Mouse (Mus musculus): ENCODE measurements at regions not wholly inside any gene's neighbourhood (a gene's known extent, or its start where the extent isn't known, plus 50 kb on each side); places are given as distances from the start of the nearest gene placed in this dataset.
"Not testable (repeated sequence)": the region's sequence is repeated elsewhere in the genome, so short reads cannot be mapped to it uniquely, and the experiment has no call there.

- no peak overlapping the region for H3K4me2 ChIP-seq (ENCODE audit: low read depth, low read length)
- WGBS = 36% methylated on average over 5 of the region's 5 CpGs
- no peaks in the 10 kb centered on the region for H3K27me3 ChIP-seq (replicated peaks; ENCODE audit: control insufficient read depth, insufficient read depth, low read length)
- no peak overlapping the region for H3K27ac ChIP-seq (ENCODE audit: low read length)
- H3K9ac ChIP-seq (ENCODE audit: low read depth, low read length) = no peak overlapping the region
- no peaks in the 10 kb centered on the region for H3K4me1 ChIP-seq (ENCODE audit: control insufficient read depth, insufficient read depth, low read length)
- H3K36me3 ChIP-seq (ENCODE audit: control insufficient read depth, insufficient read depth, low read length) = no peaks in the 10 kb centered on the region
- no peaks in the 10 kb centered on the region for H3K9me3 ChIP-seq (ENCODE audit: control insufficient read depth, low read length)
- no peak for ATAC-seq
- H3K4me3 ChIP-seq (ENCODE audit: low read length) = no peak overlapping the region
Measured at GRCm38 (mm10) chr14:104145395-104145794, 301.2 kb upstream of the Ednrb start.

GRCm38 (mm10) chr14:104114986-104115951, 271.1 kb upstream of the Ednrb start:
- H3K9ac ChIP-seq (ENCODE audit: low read depth, low read length) = no peak overlapping the region
- H3K4me2 ChIP-seq (ENCODE audit: low read depth, low read length) = no peak overlapping the region
- H3K27me3 ChIP-seq (replicated peaks; ENCODE audit: control insufficient read depth, insufficient read depth, low read length) = no peaks in the 10 kb centered on the region
- no peak overlapping the region for H3K27ac ChIP-seq (ENCODE audit: low read length)
- no peak overlapping the region for H3K4me3 ChIP-seq (ENCODE audit: low read length)
- H3K36me3 ChIP-seq (ENCODE audit: control insufficient read depth, insufficient read depth, low read length) = no peaks in the 10 kb centered on the region
- no peaks in the 10 kb centered on the region for H3K4me1 ChIP-seq (ENCODE audit: control insufficient read depth, insufficient read depth, low read length)
- H3K9me3 ChIP-seq (ENCODE audit: control insufficient read depth, low read length) = no peaks in the 10 kb centered on the region
- 81% methylated on average over 14 of the region's 14 CpGs for WGBS
- no peak for ATAC-seq

DNA sequence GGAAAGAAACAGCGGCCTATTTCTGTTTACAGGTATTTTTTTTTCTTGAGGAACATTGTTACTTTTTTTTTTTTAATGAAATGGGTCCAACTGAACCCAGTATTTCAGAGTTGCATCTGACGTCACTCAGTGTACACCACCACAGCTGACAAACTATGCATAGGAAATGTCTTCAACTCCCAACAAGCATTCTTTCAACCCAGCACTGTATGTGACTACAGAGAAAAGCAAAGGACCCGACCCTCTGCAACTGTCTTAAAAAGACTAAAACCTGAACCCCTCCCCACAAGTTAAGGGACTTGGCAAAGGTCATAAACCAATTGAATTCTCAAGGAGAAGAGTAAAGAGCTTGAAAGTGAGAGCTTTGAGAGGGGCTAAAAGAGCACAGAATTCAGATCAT, 270.0 kb upstream of the Ednrb start:
- no peak for ATAC-seq
- no peaks in the 10 kb centered on the region for H3K4me1 ChIP-seq (ENCODE audit: control insufficient read depth, insufficient read depth, low read length)
- H3K27ac ChIP-seq (ENCODE audit: low read length) = no peak overlapping the region
- H3K4me3 ChIP-seq (ENCODE audit: low read length) = no peak overlapping the region
- WGBS = 77% methylated on average over 3 of the region's 3 CpGs
- no peaks in the 10 kb centered on the region for H3K36me3 ChIP-seq (ENCODE audit: control insufficient read depth, insufficient read depth, low read length)
- H3K4me2 ChIP-seq (ENCODE audit: low read depth, low read length) = no peak overlapping the region
- H3K27me3 ChIP-seq (replicated peaks; ENCODE audit: control insufficient read depth, insufficient read depth, low read length) = no peaks in the 10 kb centered on the region
- no peaks in the 10 kb centered on the region for H3K9me3 ChIP-seq (ENCODE audit: control insufficient read depth, low read length)
- no peak overlapping the region for H3K9ac ChIP-seq (ENCODE audit: low read depth, low read length)

- Histone ChIP-seq H3K4me2 (ENCODE audit: low read depth, low read length) (no peak overlapping the region), H3K4me1 (ENCODE audit: control insufficient read depth, insufficient read depth, low read length) (no peaks in the 10 kb centered on the region), H3K36me3 (ENCODE audit: control insufficient read depth, insufficient read depth, low read length) (no peaks in the 10 kb centered on the region), H3K4me3 (ENCODE audit: low read length) (no peak overlapping the region), H3K27me3 (replicated peaks; ENCODE audit: control insufficient read depth, insufficient read depth, low read length) (no peaks in the 10 kb centered on the region), H3K9me3 (ENCODE audit: control insufficient read depth, low read length) (no peaks in the 10 kb centered on the region), H3K27ac (ENCODE audit: low read length) (no peak overlapping the region), H3K9ac (ENCODE audit: low read depth, low read length) (no peak overlapping the region)
- ATAC-seq = no peak
- whole genome bisulfite sequencing = 81% methylated on average over 2 of the region's 2 CpGs
Measured at GRCm38 (mm10) chr14:104113448-104113847, 269.2 kb upstream of the Ednrb start.

GRCm38 (mm10) chr14:104086381-104086780, 242.2 kb upstream of the Ednrb start:
- no peaks in the 10 kb centered on the region for H3K27me3 ChIP-seq (replicated peaks; ENCODE audit: control insufficient read depth, insufficient read depth, low read length)
- H3K4me1 ChIP-seq (ENCODE audit: control insufficient read depth, insufficient read depth, low read length) = no peaks in the 10 kb centered on the region
- ATAC-seq = no peak
- no peaks in the 10 kb centered on the region for H3K36me3 ChIP-seq (ENCODE audit: control insufficient read depth, insufficient read depth, low read length)
- no peak overlapping the region for H3K4me2 ChIP-seq (ENCODE audit: low read depth, low read length)
- no peak overlapping the region for H3K27ac ChIP-seq (ENCODE audit: low read length)
- H3K9ac ChIP-seq (ENCODE audit: low read depth, low read length) = no peak overlapping the region
- no peaks in the 10 kb centered on the region for H3K9me3 ChIP-seq (ENCODE audit: control insufficient read depth, low read length)
- H3K4me3 ChIP-seq (ENCODE audit: low read length) = no peak overlapping the region
- 90% methylated on average over 2 of the region's 2 CpGs for WGBS

DNA sequence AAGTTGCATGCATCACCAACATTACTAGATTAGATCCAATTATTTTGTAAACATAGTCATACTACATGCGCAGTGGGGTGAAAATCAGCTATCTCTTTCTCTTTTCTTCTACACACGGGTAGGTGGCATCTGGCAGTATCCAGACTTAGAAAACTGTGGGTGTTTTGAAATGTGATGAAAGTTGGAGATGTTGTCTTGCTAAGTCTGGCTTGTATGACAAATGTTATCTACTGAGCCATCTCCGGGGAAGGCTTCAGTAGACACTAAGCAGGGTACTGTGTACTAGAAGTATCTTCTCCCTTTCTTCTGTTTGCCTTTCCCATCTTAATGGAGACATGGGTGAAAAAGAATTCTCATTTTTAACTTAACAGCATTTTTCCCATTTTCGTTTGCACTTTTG, 220.0 kb upstream of the Ednrb start:
- H3K4me3 ChIP-seq (ENCODE audit: low read length); H3K9me3 ChIP-seq (ENCODE audit: control insufficient read depth, low read length); H3K9ac ChIP-seq (ENCODE audit: low read depth, low read length); H3K4me2 ChIP-seq (ENCODE audit: low read depth, low read length); ATAC-seq; H3K4me1 ChIP-seq (ENCODE audit: control insufficient read depth, insufficient read depth, low read length); H3K36me3 ChIP-seq (ENCODE audit: control insufficient read depth, insufficient read depth, low read length); H3K27ac ChIP-seq (ENCODE audit: low read length); H3K27me3 ChIP-seq (replicated peaks; ENCODE audit: control insufficient read depth, insufficient read depth, low read length): not testable (repeated sequence)
- whole genome bisulfite sequencing = 65% methylated on average over 1 of the region's 4 CpGs

DNA sequence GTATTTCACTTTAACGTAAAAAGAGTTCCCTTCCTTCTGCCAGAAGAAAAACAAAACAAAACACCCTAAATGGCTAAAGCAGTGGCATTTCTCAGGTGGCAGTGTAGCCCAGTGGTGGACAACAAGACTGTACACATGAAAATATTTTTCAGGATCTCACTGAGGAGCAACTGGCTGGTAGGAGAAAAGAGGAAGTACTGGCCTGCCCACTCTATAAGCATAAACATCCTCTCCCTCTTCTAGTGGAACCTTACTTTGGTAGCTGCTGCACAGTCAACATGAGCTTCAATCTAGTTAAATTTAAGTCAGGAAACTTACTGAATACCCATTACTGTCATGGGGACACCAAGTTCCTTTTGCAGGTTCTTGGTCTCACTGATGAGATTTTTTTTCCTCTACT, 209.5 kb upstream of the Ednrb start:
- Histone ChIP-seq H3K27me3 (replicated peaks; ENCODE audit: control insufficient read depth, insufficient read depth, low read length) (no peaks in the 10 kb centered on the region), H3K4me2 (ENCODE audit: low read depth, low read length) (no peak overlapping the region), H3K4me3 (ENCODE audit: low read length) (no peak overlapping the region), H3K27ac (ENCODE audit: low read length) (no peak overlapping the region), H3K9me3 (ENCODE audit: control insufficient read depth, low read length) (no peaks in the 10 kb centered on the region), H3K4me1 (ENCODE audit: control insufficient read depth, insufficient read depth, low read length) (no peaks in the 10 kb centered on the region), H3K9ac (ENCODE audit: low read depth, low read length) (no peak overlapping the region), H3K36me3 (ENCODE audit: control insufficient read depth, insufficient read depth, low read length) (no peaks in the 10 kb centered on the region)
- ATAC-seq = no peak
- WGBS = 76% methylated on average over 1 of the region's 1 CpGs

GRCm38 (mm10) chr14:104038628-104039325, 194.6 kb upstream of the Ednrb start:
- peak; percentile 74 for ATAC-seq
- H3K27me3 ChIP-seq (replicated peaks; ENCODE audit: control insufficient read depth, insufficient read depth, low read length) = no peaks in the 10 kb centered on the region
- no peaks in the 10 kb centered on the region for H3K9me3 ChIP-seq (ENCODE audit: control insufficient read depth, low read length)
- no peak overlapping the region for H3K27ac ChIP-seq (ENCODE audit: low read length)
- no peak overlapping the region for H3K4me2 ChIP-seq (ENCODE audit: low read depth, low read length)
- 0 out of 2 replicates have a peak overlapping the region, but pooled peaks have one; percentile 4 for H3K9ac ChIP-seq (ENCODE audit: low read depth, low read length)
- no peak overlapping the region for H3K4me3 ChIP-seq (ENCODE audit: low read length)
- H3K4me1 ChIP-seq (ENCODE audit: control insufficient read depth, insufficient read depth, low read length) = no peaks in the 10 kb centered on the region
- no peaks in the 10 kb centered on the region for H3K36me3 ChIP-seq (ENCODE audit: control insufficient read depth, insufficient read depth, low read length)
- WGBS = 11% methylated on average over 13 of the region's 13 CpGs

DNA sequence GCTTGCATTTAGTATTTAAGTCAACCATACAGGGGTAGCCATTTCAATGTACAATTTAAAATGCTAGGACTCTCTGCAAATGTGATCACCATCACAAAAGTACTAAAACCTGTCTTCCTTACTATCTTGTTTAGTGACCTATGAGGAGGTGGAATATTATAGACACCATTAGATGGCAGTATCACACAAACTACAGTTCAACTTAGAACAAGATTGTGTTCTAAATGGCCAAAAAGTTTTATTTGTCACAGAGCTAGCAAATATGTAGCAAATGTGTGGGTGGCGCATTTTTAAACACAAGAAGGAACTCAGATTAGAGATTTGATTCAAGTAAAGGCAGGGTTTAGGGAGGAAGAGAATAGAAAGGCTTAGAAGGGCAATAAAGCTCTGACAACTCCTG, 189.4 kb upstream of the Ednrb start:
- no peak overlapping the region for H3K4me2 ChIP-seq (ENCODE audit: low read depth, low read length)
- no peak overlapping the region for H3K9ac ChIP-seq (ENCODE audit: low read depth, low read length)
- H3K27ac ChIP-seq (ENCODE audit: low read length) = no peak overlapping the region
- no peaks in the 10 kb centered on the region for H3K36me3 ChIP-seq (ENCODE audit: control insufficient read depth, insufficient read depth, low read length)
- H3K9me3 ChIP-seq (ENCODE audit: control insufficient read depth, low read length) = no peaks in the 10 kb centered on the region
- H3K4me3 ChIP-seq (ENCODE audit: low read length) = no peak overlapping the region
- 41% methylated on average over 1 of the region's 1 CpGs for WGBS
- no peaks in the 10 kb centered on the region for H3K4me1 ChIP-seq (ENCODE audit: control insufficient read depth, insufficient read depth, low read length)
- H3K27me3 ChIP-seq (replicated peaks; ENCODE audit: control insufficient read depth, insufficient read depth, low read length) = no peaks in the 10 kb centered on the region
- ATAC-seq = no peak

Data from intestine, embryonic 16.5 days (tissue).